Mouse (Mus musculus) C2C12 (cell line): Measurements from ENCODE around the gene Cdh1.

ENCODE experiments used
- CTCF ChIP-seq: IDR thresholded peaks from one replicate; pipeline ENCODE4 v1.5.1; 2011; ENCODE audit not compliant: control insufficient read depth, insufficient read depth, insufficient read length
- MAX ChIP-seq: IDR thresholded peaks from one replicate; pipeline ENCODE4 v1.6.1; 2011; ENCODE audit warnings: mild to moderate bottlenecking, control low read depth

DNA sequence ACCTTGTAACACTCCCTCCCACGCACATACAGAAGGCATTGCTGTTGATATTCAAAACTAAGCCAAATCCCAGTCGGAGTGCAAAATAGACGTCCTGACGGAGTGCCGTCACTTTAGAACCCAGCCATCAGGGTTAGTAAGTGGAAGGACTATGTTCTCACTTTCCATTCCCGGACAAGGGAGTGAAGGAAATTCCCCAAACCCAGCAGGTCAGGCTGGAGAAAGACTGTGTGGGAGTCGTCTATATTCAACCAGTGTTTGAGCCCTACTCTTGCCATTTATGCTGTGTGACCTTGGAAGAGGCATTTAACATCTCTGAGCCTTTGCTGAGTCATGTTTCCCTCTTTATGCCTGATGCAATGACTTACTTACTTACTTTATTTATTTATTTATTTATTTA is 37.1 kb downstream of the Cdh1 start:
- TF ChIP-seq CTCF, result no peak
- TF ChIP-seq MAX, result no peak
